Mouse (Mus musculus) urinary bladder, postnatal 4 days (tissue): ENCODE measurements at regions not wholly inside any gene's neighbourhood (a gene's known extent, or its start where the extent isn't known, plus 50 kb on each side); places are given as distances from the start of the nearest gene placed in this dataset.
"Not testable (repeated sequence)": the region's sequence is repeated elsewhere in the genome, so short reads cannot be mapped to it uniquely, and the experiment has no call there.

Experiments used
- DNase-seq, 2 experiments: peaks; one replicate each; pipeline ENCODE4 v3.0.0; 2021 to 2022; ENCODE audit warnings: low spot score in 2 of 2

GRCm38 (mm10) chr11:8773862-8774261 is 109.5 kb upstream of the Tns3 start:
- no peak for DNase-seq

GRCm38 (mm10) chr11:8773260-8773659 is 108.9 kb upstream of the Tns3 start:
- no peak for DNase-seq

GRCm38 (mm10) chr11:8772541-8772940 is 108.2 kb upstream of the Tns3 start:
- DNase-seq, result no peak

- not testable (repeated sequence) for DNase-seq
Observed at GRCm38 (mm10) chr11:8768706-8769105, 104.4 kb upstream of the Tns3 start.

DNA sequence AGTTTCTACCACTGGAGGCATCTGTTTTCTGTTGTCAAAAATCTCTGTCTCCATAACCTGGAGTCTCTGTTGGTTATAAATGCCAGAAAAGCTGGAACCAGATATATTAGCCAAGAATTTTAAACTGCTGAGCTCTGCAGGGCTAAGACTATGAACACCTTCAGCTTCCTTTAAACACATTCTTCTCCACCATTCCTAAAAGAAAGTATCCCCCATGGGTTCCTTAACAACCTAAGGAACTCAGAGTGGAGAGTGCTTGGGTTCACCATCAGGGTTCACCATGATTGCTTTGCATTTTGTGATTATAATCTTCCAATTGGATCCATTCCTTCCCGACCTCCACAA is 101.2 kb upstream of the Tns3 start:
- DNase-seq, result no peak

DNA sequence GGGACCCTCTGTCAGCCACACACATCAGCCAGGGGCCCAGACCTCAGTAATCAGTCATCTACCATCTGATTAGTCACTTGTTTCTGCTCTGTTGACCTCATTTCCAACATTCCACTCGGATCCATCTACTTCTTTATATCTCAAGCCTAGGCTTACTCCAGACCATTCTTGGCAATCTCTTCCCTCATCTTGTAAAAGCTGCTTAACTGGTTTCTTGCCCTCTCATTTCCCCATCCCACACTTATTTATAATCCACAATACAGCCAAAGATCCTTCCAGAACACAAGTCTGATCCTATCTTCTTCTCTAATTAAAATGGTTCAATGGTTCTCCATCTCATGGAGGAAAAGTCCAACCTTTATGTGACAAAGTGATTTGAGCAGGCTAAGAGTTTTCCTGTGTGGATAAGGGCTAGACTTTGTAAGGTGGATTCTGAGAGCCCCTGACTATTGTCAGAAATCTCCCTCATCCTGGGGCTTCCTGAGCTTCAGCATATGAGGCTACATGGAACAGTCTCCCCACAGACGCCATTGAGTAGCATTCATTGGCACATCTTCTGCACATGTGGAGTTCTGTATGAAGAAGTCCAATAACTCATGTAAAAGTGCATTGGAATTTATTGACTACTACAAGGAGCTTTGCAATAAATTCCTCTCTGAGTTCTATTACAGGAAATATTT is 100.7 kb upstream of the Tns3 start:
- no peak for DNase-seq

DNA sequence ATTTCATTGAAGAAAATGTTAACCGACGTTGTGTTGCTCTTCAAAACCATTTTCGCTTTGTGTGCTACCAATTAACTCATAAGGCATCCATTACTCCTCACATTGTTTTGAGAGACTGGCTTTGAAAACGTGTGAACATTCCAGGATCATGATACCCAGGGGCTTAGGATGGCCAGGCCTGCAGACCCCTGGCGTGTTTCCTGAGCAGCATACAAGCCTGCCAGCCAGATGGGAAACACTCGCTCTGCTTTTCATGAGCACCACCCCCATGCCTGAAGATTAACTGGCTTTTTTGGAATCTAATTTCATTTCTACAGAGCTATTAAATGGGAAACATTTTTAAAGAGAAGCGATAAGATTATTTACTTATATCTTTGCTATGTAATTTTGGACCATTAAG is 99.1 kb upstream of the Tns3 start:
- no peak for DNase-seq

- peak in 1 of 2 experiments; percentile 50 for DNase-seq
Observed at GRCm38 (mm10) chr11:8762133-8762532, 97.8 kb upstream of the Tns3 start.

GRCm38 (mm10) chr11:8761626-8762025 is 97.3 kb upstream of the Tns3 start:
- peak in 1 of 2 experiments; percentile 52 for DNase-seq

GRCm38 (mm10) chr11:8759858-8760257 is 95.5 kb upstream of the Tns3 start:
- DNase-seq, result no peak

DNA sequence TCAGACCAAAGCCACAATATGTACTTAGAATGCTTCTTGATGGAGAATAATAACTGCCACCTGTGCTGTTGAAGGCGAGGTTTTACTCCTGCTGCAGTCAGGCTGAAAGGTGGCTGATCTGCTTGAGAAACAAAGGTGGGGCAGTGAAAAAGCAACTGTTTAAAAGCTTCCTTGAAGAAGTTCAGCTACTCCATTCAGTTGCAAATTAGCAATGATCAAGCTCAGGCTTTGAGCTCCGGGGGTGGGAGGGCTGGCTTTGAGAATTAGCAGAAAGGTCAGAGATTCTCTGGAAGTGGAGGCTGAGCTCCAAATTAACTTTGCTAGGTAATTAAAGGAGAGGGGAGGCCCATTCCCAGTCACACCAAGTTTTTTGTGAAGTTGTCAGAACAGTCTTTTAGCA is 90.2 kb upstream of the Tns3 start:
- DNase-seq, result not testable (repeated sequence)

DNA sequence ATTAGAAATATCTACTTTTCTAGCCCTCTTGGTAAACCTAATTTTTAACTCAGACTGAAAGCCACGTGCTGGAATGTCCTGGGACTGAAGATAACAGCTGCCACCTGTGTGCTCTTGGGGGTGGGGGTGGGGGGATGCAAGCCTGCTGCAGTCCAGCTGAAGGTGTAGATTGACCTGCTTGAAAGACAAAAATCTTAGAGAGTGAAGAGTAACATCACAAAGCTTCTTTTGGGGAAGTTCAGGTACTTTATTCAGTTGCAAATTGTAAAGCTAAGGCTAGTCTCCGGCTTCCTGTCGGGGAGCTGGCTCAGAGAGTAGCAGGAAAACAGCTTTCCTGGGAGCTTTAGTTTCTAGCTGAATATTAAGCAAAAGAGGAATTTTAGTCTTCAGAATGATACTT is 71.4 kb upstream of the Tns3 start:
- DNase-seq, result not testable (repeated sequence)

GRCm38 (mm10) chr11:8727007-8727406 is 62.7 kb upstream of the Tns3 start:
- DNase-seq, result no peak

GRCm38 (mm10) chr11:8725505-8725904 is 61.2 kb upstream of the Tns3 start:
- DNase-seq, result no peak

DNA sequence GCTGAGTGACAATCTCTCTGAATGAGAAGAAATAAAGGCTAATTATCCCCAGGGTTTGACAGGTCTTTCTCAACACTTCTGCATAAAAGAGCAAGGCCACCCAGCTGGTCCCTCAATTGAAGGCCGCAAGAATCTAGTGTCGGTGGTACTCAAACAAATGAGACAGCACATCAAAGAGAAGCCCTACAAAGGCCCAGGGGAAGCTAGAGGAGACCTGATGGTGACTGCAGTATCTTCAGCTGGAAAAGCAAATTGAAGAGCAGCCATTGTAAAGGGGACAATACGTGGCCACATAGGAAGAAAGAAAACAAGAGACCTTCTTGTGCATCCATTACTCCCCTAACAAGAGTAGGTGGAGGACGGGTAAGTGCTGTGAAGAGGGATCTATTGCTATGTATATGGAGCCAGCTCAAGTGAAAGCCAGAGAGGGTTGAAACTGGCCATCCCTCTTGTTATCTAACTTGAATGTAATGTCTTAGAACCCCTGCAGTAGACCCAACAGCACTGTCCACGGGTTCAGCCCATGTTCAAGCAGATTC is 58.8 kb upstream of the Tns3 start:
- DNase-seq, result no peak

DNA sequence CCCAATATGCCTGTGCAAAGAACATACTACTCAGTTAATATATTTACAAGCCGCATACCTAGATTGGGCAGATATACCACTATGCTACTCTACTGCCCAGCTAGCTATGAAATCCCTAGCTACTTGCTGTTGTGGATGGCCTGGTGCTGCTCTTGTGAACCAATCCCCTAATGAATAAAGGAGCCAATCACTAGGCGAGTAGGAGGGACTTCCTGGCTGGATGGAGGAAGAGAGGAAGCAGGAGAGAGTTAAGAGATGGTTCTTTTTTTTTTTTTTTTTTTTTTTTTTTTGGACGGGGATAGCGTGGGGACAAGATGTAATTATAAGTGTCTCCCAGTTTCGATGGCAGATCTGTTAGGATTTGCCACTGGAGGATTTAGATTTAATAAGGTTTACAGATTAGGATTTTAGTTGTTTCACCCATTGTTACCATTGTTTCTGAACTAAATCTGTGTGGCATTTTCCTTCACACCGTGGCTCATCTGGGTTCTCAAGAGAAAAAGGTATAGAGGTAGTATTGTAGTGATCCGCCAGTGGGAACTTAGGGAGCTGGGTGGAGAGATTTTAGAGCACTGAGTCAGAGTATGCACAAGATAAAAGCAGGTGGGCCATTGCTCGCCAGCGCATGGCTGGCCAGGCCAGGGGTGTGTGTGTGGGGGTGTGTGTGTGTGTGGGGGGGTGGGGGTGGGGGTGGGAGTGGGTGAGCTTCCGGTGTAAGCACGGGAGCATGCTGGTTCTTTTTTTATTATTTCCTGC is 55.1 kb upstream of the Tns3 start:
- DNase-seq, result no peak

GRCm38 (mm10) chr11:8717774-8718173 is 53.4 kb upstream of the Tns3 start:
- no peak for DNase-seq

- DNase-seq, result no peak
Observed at GRCm38 (mm10) chr11:8716858-8717257, 52.5 kb upstream of the Tns3 start.

DNA sequence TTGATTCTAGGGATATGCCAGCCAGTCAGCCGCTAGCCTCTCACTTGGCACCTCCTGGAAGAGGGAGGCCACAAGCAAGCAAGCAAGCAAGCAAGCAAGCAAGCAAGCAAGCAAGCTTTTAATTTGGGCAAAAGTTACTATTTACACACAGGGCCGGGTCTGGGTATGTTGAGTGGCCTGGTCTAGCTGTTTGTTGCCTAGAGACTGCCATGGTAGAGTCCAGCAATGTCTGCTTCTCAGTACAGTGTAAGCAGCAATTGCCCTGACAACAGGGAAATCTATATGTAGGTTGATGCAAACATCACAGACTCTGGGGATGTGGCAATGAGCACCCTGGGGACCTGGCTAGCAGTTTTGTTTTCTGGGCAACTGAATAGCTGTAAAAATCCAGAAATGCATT is 51.4 kb upstream of the Tns3 start:
- DNase-seq, result no peak
